Mouse (Mus musculus) thymus, adult 2 months (tissue): ENCODE results near the gene AC134908.4.
A peak's percentile ranks its signal among the peaks of the same experiment; 100 is the strongest.

Experiments
- CTCF ChIP-seq: fragments of 200-500 bp; IDR thresholded peaks from 2 replicates; pipeline ENCODE4 v1.5.1; 2012; ENCODE audit warnings: mild to moderate bottlenecking, control low read depth, low read length, moderate library complexity, borderline replicate concordance; ENCODE audit not compliant: control insufficient read depth, poor library complexity, insufficient read depth; ENCODE audit errors: extremely low read depth
- POLR2A ChIP-seq: fragments of 200-500 bp; IDR thresholded peaks from 2 replicates; pipeline ENCODE4 v1.6.1; 2012; ENCODE audit warnings: mild to moderate bottlenecking, low read length, control low read depth, moderate library complexity; ENCODE audit not compliant: control insufficient read depth, poor library complexity, insufficient read depth; ENCODE audit errors: extremely low read depth

- TF ChIP-seq POLR2A: no peak
- TF ChIP-seq CTCF: 0 out of 2 replicates have a peak, but pooled peaks have one; percentile 54
Observed at GRCm38 (mm10) chr17:25813471-25813870, 18.0 kb upstream of the AC134908.4 start.
